Mouse (Mus musculus) lung, embryonic 15.5 days (tissue): ENCODE results near the gene Clec11a. TPM values are rescaled to one million over a fixed set of nuclear protein-coding genes. Genes with fewer than 3 reads are reported as not detected.

Source experiments
- polyA plus RNA-seq: library from polyadenylated mRNA; unstranded; fragments of >200 nt; fragmentation: Nextera tagmentation; extraction: Ambion mirVana; gene quantifications from 2 replicates; pipeline ENCODE4 v1.2.1, GENCODE M21; 2015

Clec11a gene
- polyA plus RNA-seq, 1 experiment from 2014 or later = 2.5 TPM

Other genes starting within 250 kb of the Clec11a start
- gene Klk1b21, start 204.6 kb downstream of the Clec11a start, polyA plus RNA-seq = not detected in 2 replicates
- not detected in 2 replicates for gene Klk1b22, start 194.2 kb downstream of the Clec11a start, polyA plus RNA-seq
- not detected in 2 replicates for gene Klk1b16, start 170.1 kb downstream of the Clec11a start, polyA plus RNA-seq
- not detected in 2 replicates for gene Klk1b24, start 118.7 kb downstream of the Clec11a start, polyA plus RNA-seq
- not detected in 2 replicates for gene Klk1b3, start 108.7 kb downstream of the Clec11a start, polyA plus RNA-seq
- not detected in 2 replicates for gene Klk1b4, start 99.5 kb downstream of the Clec11a start, polyA plus RNA-seq
- not detected in 2 replicates for gene Klk1b5, start 91.0 kb downstream of the Clec11a start, polyA plus RNA-seq
- gene Klk1, start 81.5 kb downstream of the Clec11a start, polyA plus RNA-seq = 0.20 TPM in 1 of 2 replicates, not detected in the other
- gene Gm36864, start 70.7 kb downstream of the Clec11a start, polyA plus RNA-seq = not detected in 2 replicates
- 1.4 TPM in 2 replicates for gene 1700028J19Rik, start 60.2 kb downstream of the Clec11a start, polyA plus RNA-seq
- gene 2410002F23Rik, start 60.2 kb downstream of the Clec11a start, polyA plus RNA-seq = 133 TPM in 2 replicates
- not detected in 2 replicates for gene Acp4, start 49.5 kb downstream of the Clec11a start, polyA plus RNA-seq
- gene Gm15517, start 45.5 kb downstream of the Clec11a start, polyA plus RNA-seq = not detected in 2 replicates
- 0.96 and 1.1 TPM in 2 replicates for gene Shank1, start 3.4 kb upstream of the Clec11a start, polyA plus RNA-seq
- 2.1 and 2.3 TPM in 2 replicates for gene Syt3, start 77.2 kb upstream of the Clec11a start, polyA plus RNA-seq
- 1.1 and 1.4 TPM in 2 replicates for gene 1700008O03Rik, start 78.9 kb upstream of the Clec11a start, polyA plus RNA-seq
- gene Lrrc4b, start 122.1 kb upstream of the Clec11a start, polyA plus RNA-seq = 0.88 and 0.98 TPM in 2 replicates
- gene Aspdh, start 158.5 kb upstream of the Clec11a start, polyA plus RNA-seq = 0.62 and 0.88 TPM in 2 replicates
- gene Josd2, start 161.1 kb upstream of the Clec11a start, polyA plus RNA-seq = 109 and 111 TPM in 2 replicates
- gene Emc10, start 189.6 kb upstream of the Clec11a start, polyA plus RNA-seq = 107 and 108 TPM in 2 replicates
- gene Fam71e1, start 189.7 kb upstream of the Clec11a start, polyA plus RNA-seq = 9.1 and 11.1 TPM in 2 replicates
- gene Mybpc2, start 217.8 kb upstream of the Clec11a start, polyA plus RNA-seq = 0.45 and 0.65 TPM in 2 replicates
- gene Spib, start 225.2 kb upstream of the Clec11a start, polyA plus RNA-seq = 0.77 and 2.0 TPM in 2 replicates
- gene Pold1, start 241.9 kb upstream of the Clec11a start, polyA plus RNA-seq = 108 and 112 TPM in 2 replicates
- gene Nr1h2, start 247.0 kb upstream of the Clec11a start, polyA plus RNA-seq = 68.4 and 75.3 TPM in 2 replicates